Mouse (Mus musculus) hindbrain, embryonic 10.5 days (tissue): ENCODE data around the gene Inmt. TPM values are rescaled to one million over a fixed set of nuclear protein-coding genes. Genes with fewer than 3 reads are reported as not detected.
A peak's percentile ranks its signal among the peaks of the same experiment; 100 is the strongest.

Source experiments
- DNase-seq: peaks from one replicate; pipeline ENCODE4 v3.0.0-alpha.2; 2017; ENCODE audit warnings: low spot score
- H3K27ac ChIP-seq: fragments of 300-500 bp; sonication (generic); 2 replicates; pipeline ENCODE4 v1.5.1; 2016; ENCODE audit warnings: mild to moderate bottlenecking, moderate library complexity
- H3K27me3 ChIP-seq: fragments of 300-500 bp; sonication (generic); 2 replicates; pipeline ENCODE4 v1.6.1; 2016; ENCODE audit warnings: mild to moderate bottlenecking; ENCODE audit not compliant: poor library complexity, insufficient read depth, severe bottlenecking
- H3K36me3 ChIP-seq: fragments of 300-500 bp; sonication (generic); 2 replicates; pipeline ENCODE4 v1.6.1; 2016; ENCODE audit warnings: mild to moderate bottlenecking, moderate library complexity
- H3K4me1 ChIP-seq: fragments of 300-500 bp; sonication (generic); replicated peaks from 2 replicates; pipeline ENCODE4 v1.6.1; 2016; ENCODE audit warnings: mild to moderate bottlenecking
- H3K4me3 ChIP-seq: fragments of 300-500 bp; sonication (generic); 2 replicates; pipeline ENCODE4 v1.5.1; 2016; ENCODE audit warnings: mild to moderate bottlenecking, moderate library complexity
- H3K9me3 ChIP-seq: fragments of 300-500 bp; sonication (generic); 2 replicates; pipeline ENCODE4 v1.6.1; 2016; ENCODE audit warnings: mild to moderate bottlenecking, moderate library complexity
- WGBS: fragments of 180-500 bp; shearing (Covaris S2); methylation state at CpG from one replicate; pipeline ENCODE4 v1.1.7; 2016; 5-methylcytosine and 5-hydroxymethylcytosine counted together
- polyA plus RNA-seq: library from polyadenylated mRNA; unstranded; fragments of >200 nt; fragmentation: Nextera tagmentation; extraction: Ambion mirVana; gene quantifications from 2 replicates; pipeline ENCODE4 v1.2.1, GENCODE M21; 2016

Inmt gene
- polyA plus RNA-seq, 1 experiment from 2014 or later = 1.9 TPM

DNA sequence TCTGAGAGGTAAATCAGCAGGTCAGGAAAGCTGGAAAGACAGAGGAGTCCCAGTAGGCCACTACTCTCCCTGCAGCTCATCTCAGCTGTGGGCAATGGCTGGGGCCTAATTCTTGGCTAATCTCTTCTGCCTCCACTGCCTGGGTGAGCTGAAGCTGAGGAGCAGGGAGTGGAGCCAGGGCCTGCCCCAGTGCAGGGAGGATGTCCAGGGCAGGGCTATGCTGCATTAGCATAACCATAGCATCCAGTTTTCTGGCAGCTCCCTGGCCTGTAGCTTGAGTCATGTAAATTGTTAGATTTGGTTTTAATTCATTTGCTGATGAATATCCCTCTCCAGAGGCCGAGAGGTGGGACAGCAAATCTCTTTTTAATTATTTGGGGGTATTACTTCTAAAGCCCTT is 15.6 kb downstream of the Inmt start:
- Histone ChIP-seq H3K4me1 (no peaks in the 10 kb centered on the region), H3K4me3 (no peak overlapping the region), H3K9me3 (no peaks in the 10 kb centered on the region), H3K27ac (no peak overlapping the region), H3K36me3 (no peaks in the 10 kb centered on the region), H3K27me3 (peaks cover 32% of the 10 kb centered on the region)
- no peak for DNase-seq
- 38% methylated on average over 1 of the region's 1 CpGs for WGBS

DNA sequence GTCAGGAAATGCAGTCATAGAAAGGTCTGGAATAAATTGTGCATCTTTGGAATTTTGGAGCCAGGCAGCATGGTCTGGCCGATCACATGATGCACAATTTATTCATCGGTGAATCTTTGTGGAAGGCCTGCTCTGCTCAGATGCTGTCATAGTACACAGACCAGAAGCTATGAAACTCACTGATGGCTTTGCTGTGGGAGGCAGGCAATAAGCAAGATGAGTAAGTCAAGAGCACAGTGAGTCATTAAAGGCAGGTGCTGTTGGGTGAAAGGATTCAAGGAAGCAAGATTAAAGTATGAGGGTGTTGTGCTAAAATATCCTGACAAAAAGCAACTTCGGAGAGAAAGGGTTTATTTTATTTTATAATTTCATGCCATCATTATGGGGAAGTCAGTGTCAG is 22.6 kb downstream of the Inmt start:
- WGBS = 94% methylated on average over 3 of the region's 3 CpGs
- H3K27ac ChIP-seq = no peak overlapping the region
- peaks cover 51% of the 10 kb centered on the region for H3K27me3 ChIP-seq
- no peak for DNase-seq
- no peaks in the 10 kb centered on the region for H3K9me3 ChIP-seq
- no peaks in the 10 kb centered on the region for H3K36me3 ChIP-seq
- no peaks in the 10 kb centered on the region for H3K4me1 ChIP-seq
- H3K4me3 ChIP-seq = no peak overlapping the region

DNA sequence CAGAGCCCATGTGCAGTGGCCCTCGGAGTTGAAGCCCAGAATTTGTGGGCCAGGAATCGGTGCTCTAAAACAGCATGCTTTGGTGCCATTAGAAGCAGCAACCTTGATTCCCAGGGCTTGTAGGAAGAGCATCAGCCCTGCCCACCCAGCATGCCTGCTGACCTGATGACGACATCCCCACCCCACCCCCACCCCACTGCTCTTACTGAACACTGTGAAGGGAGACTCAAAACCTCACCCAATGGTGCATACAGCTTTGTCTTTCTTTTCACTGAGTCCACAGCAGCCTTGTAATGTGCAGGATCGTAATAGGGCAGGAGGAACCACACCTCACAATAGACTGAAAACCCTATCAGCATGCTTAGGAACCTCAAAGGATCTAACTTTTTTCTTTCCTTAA is 28.7 kb downstream of the Inmt start:
- Histone ChIP-seq H3K4me1 (peaks cover 10% of the 10 kb centered on the region), H3K9me3 (peaks cover 8% of the 10 kb centered on the region), H3K27me3 (peaks cover 58% of the 10 kb centered on the region), H3K27ac (0 out of 2 replicates have a peak overlapping the region, but pooled peaks have one; percentile 16), H3K36me3 (no peaks in the 10 kb centered on the region), H3K4me3 (no peak overlapping the region)
- 35% methylated on average over 4 of the region's 4 CpGs for WGBS
- no peak for DNase-seq

- H3K4me1 ChIP-seq = peaks cover 10% of the 10 kb centered on the region
- peaks cover 8% of the 10 kb centered on the region for H3K9me3 ChIP-seq
- H3K36me3 ChIP-seq = no peaks in the 10 kb centered on the region
- 83% methylated on average over 5 of the region's 5 CpGs for WGBS
- H3K27ac ChIP-seq = no peak overlapping the region
- no peak for DNase-seq
- no peak overlapping the region for H3K4me3 ChIP-seq
- H3K27me3 ChIP-seq = peaks cover 50% of the 10 kb centered on the region
Measured at GRCm38 (mm10) chr6:55145285-55145684, 29.6 kb downstream of the Inmt start.

GRCm38 (mm10) chr6:55138343-55138742 is 36.5 kb downstream of the Inmt start:
- no peaks in the 10 kb centered on the region for H3K36me3 ChIP-seq
- H3K4me1 ChIP-seq = no peaks in the 10 kb centered on the region
- peaks cover 2% of the 10 kb centered on the region; the same call in 1 of the 2 replicates for H3K9me3 ChIP-seq
- no peak for DNase-seq
- H3K27me3 ChIP-seq = peaks cover 7% of the 10 kb centered on the region; the same call in 1 of the 2 replicates
- H3K4me3 ChIP-seq = no peak overlapping the region
- no peak overlapping the region for H3K27ac ChIP-seq

DNA sequence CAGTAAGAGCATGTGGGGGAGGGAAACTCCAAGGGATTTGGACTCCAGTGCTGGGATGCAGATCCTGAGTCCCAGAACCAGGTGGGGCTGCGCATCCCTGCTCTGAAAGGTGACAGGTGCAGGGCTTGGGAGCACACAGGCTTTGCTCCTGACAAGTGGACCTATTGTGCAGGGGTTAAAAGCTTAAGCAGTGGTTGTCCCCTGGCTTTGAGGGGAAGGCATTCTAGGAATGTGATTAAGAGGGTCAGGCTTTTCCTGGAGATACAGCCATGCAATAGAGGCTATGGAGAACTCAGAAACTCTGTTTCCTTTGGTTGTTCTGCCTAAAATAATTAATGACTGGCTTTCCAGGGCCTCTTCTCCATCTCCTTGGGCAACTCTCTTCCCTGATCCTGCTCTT is 41.4 kb downstream of the Inmt start:
- no peak overlapping the region for H3K27ac ChIP-seq
- H3K4me3 ChIP-seq = no peak overlapping the region
- H3K36me3 ChIP-seq = no peaks in the 10 kb centered on the region
- no peak for DNase-seq
- H3K4me1 ChIP-seq = peaks cover 6% of the 10 kb centered on the region; the same call in 1 of the 2 replicates
- H3K27me3 ChIP-seq = no peaks in the 10 kb centered on the region
- WGBS = 74% methylated on average over 1 of the region's 1 CpGs
- no peaks in the 10 kb centered on the region for H3K9me3 ChIP-seq

DNA sequence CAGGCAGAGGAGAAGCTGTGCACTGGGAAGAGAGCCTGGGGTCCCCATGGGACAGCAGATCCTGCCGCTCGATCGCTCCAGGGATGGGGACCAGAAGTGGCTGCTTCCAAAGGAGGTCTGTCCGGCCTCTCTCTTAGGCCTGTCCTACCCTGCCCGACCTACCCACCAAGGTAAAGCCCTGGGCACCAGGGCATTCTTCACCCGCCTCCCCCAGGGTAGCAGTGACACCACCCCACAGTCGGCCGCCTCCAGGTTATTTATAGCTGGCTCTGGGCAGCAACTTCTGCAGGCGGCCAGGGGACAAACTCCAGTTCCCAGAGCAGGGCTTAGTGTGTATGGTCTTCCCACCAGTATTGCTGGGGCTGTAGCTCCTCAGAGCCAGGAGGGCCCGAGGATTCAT is 42.0 kb downstream of the Inmt start, which contains the start of gene Crhr2:
Gene Crhr2, minus strand, starts transcription at position 223 of the 400 bp plus-strand sequence.
- Histone ChIP-seq H3K4me3 (no peak within 1 kb of the TSS), H3K36me3 (no peaks in the 10 kb centered on the region), H3K27me3 (no peaks in the 10 kb centered on the region), H3K27ac (peak within 1 kb of the TSS; percentile 8; the same call in 1 of the 2 replicates), H3K9me3 (no peaks in the 10 kb centered on the region), H3K4me1 (peaks cover 6% of the 10 kb centered on the region; the same call in 1 of the 2 replicates)
- WGBS = 74% methylated on average over 10 of the region's 10 CpGs
- no peak for DNase-seq

- no peak for DNase-seq
- no peak overlapping the region for H3K4me3 ChIP-seq
- no peaks in the 10 kb centered on the region for H3K36me3 ChIP-seq
- H3K27me3 ChIP-seq = peaks cover 1% of the 10 kb centered on the region; the same call in 1 of the 2 replicates
- H3K4me1 ChIP-seq = peaks cover 6% of the 10 kb centered on the region; the same call in 1 of the 2 replicates
- H3K27ac ChIP-seq = no peak overlapping the region
- H3K9me3 ChIP-seq = no peaks in the 10 kb centered on the region
- 84% methylated on average over 4 of the region's 4 CpGs for WGBS
Measured at GRCm38 (mm10) chr6:55131301-55131700, 43.5 kb downstream of the Inmt start.

DNA sequence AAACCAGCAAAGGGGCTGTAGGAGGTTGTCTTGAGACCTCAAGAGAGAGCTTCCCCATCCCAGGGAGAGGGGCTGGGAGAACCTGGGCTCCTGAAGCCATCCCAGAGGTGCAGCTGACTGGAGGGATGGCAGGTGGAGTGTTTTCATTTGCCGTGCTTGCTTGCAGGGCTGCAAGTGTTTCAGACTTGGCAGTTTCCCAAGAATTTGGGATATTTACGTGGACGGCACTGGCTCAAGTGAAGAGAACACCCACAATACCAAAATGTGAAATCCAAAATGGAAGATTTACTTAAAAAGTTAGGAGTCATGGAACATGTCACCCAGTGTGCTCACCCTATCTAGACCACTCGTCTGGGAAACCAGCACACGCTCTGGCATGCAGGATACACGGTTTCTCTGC is 44.2 kb downstream of the Inmt start:
- Histone ChIP-seq H3K36me3 (no peaks in the 10 kb centered on the region), H3K4me1 (peaks cover 6% of the 10 kb centered on the region; the same call in 1 of the 2 replicates), H3K27me3 (peaks cover 3% of the 10 kb centered on the region; the same call in 1 of the 2 replicates), H3K4me3 (no peak overlapping the region), H3K27ac (no peak overlapping the region), H3K9me3 (no peaks in the 10 kb centered on the region)
- WGBS = 88% methylated on average over 6 of the region's 6 CpGs
- no peak for DNase-seq

DNA sequence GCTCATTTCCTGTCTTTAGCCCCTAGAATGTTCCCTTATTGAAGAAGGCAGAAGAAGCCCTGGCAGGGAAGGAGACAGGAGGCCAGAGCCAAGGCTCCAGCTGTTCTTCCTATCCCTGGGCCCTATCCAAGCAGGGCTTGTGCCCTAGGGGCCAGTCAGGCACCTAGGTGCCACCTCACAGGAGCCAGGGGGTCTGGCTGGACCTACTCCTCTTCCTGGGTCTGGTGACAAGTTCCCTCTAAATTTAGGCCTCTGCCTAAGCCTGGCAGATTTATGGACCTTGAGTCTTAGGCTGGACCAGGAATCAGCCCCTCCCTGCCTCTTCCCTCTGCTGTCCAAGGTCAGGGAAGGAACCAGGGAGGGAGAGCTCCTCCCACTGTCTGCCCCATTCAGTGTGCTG is 46.5 kb downstream of the Inmt start:
- Histone ChIP-seq H3K36me3 (no peaks in the 10 kb centered on the region), H3K9me3 (no peaks in the 10 kb centered on the region), H3K27me3 (peaks cover 3% of the 10 kb centered on the region; the same call in 1 of the 2 replicates), H3K4me3 (no peak overlapping the region), H3K27ac (no peak overlapping the region), H3K4me1 (peaks cover 9% of the 10 kb centered on the region; the same call in 1 of the 2 replicates)
- no peak for DNase-seq

GRCm38 (mm10) chr6:55126576-55126975 is 48.3 kb downstream of the Inmt start:
- DNase-seq = no peak
- WGBS = 78% methylated on average over 5 of the region's 5 CpGs
- Histone ChIP-seq H3K27ac (no peak overlapping the region), H3K27me3 (peaks cover 11% of the 10 kb centered on the region; the same call in 1 of the 2 replicates), H3K4me1 (peaks cover 9% of the 10 kb centered on the region), H3K36me3 (no peaks in the 10 kb centered on the region), H3K4me3 (no peak overlapping the region), H3K9me3 (no peaks in the 10 kb centered on the region)

- Histone ChIP-seq H3K4me1 (peaks cover 13% of the 10 kb centered on the region), H3K9me3 (no peaks in the 10 kb centered on the region), H3K36me3 (no peaks in the 10 kb centered on the region), H3K27ac (no peak overlapping the region), H3K4me3 (no peak overlapping the region), H3K27me3 (peaks cover 41% of the 10 kb centered on the region)
- WGBS = 53% methylated on average over 4 of the region's 4 CpGs
- DNase-seq = no peak
Measured at GRCm38 (mm10) chr6:55123056-55123455, 51.8 kb downstream of the Inmt start.
